Mouse (Mus musculus) liver, embryonic 14.5 days (tissue): ENCODE measurements around the gene Pde11a. TPM values are rescaled to one million over a fixed set of nuclear protein-coding genes. Genes with fewer than 3 reads are reported as not detected.
A peak's percentile ranks its signal among the peaks of the same experiment; 100 is the strongest.

Experiments used
- ATAC-seq: fragments of 200-750 bp; cut with Nextera tagmentation; 2 replicates; pipeline ENCODE4 v1.8.0; 2017; ENCODE audit warnings: moderate number of reproducible peaks, mild to moderate bottlenecking, moderate library complexity; ENCODE audit not compliant: insufficient read depth
- DNase-seq, 3 experiments: peaks; one replicate each; pipeline ENCODE4 v3.0.0-alpha.2; 2012 to 2013; ENCODE audit warnings: low read depth in 3 of 3, low spot score in 3 of 3
- H3K27ac ChIP-seq: fragments of 300-500 bp; sonication (generic); 2 replicates; pipeline ENCODE4 v1.5.1; 2014; ENCODE audit warnings: moderate library complexity, mild to moderate bottlenecking, control low read depth, inconsistent platforms
- H3K27me3 ChIP-seq: fragments of 300-500 bp; sonication (generic); 2 replicates; pipeline ENCODE4 v1.6.1; 2014; ENCODE audit warnings: mild to moderate bottlenecking, low read length, moderate library complexity; ENCODE audit not compliant: control insufficient read depth, insufficient read depth
- H3K36me3 ChIP-seq: fragments of 300-500 bp; sonication (generic); replicated peaks from 2 replicates; pipeline ENCODE4 v1.6.1; 2014; ENCODE audit warnings: low read depth; ENCODE audit not compliant: control insufficient read depth, insufficient read depth
- H3K4me1 ChIP-seq, 2 experiments: fragments of 200-500 bp in 1 of 2; fragments of 300-500 bp in 1 of 2; sonication (generic) in 1 of 2; replicated peaks; 2 replicates each; pipeline ENCODE4 v1.6.1; 2012 to 2014; ENCODE audit warnings: antibody characterized with exemption in 1 of 2, inconsistent platforms in 1 of 2, low read length in 1 of 2; ENCODE audit not compliant: control insufficient read depth in 2 of 2, insufficient read depth in 2 of 2
- H3K4me2 ChIP-seq: fragments of 300-500 bp; sonication (generic); 2 replicates; pipeline ENCODE4 v1.6.1; 2014; ENCODE audit warnings: low read depth, mild to moderate bottlenecking, control low read depth, moderate library complexity
- H3K4me3 ChIP-seq, 2 experiments: fragments of 200-500 bp in 1 of 2; fragments of 300-500 bp in 1 of 2; sonication (generic) in 1 of 2; 2 replicates each; pipeline ENCODE4 v1.5.1; 2012 to 2014; ENCODE audit warnings: low read depth in 2 of 2, low read length in 2 of 2, mild to moderate bottlenecking in 2 of 2, control low read depth in 1 of 2, inconsistent platforms in 1 of 2, moderate library complexity in 1 of 2; ENCODE audit not compliant: insufficient read depth in 1 of 2
- H3K9ac ChIP-seq: fragments of 300-500 bp; sonication (generic); replicated peaks from 2 replicates; pipeline ENCODE4 v1.6.1; 2014; ENCODE audit warnings: mild to moderate bottlenecking, control low read depth, moderate library complexity
- H3K9me3 ChIP-seq: fragments of 300-500 bp; sonication (generic); 2 replicates; pipeline ENCODE4 v1.6.1; 2016; ENCODE audit warnings: low read length, mixed read lengths; ENCODE audit not compliant: control insufficient read depth
- CTCF ChIP-seq: IDR thresholded peaks from 2 replicates; pipeline ENCODE4 v1.5.1; 2016; ENCODE audit warnings: antibody characterized with exemption, low read depth, control low read depth
- EP300 ChIP-seq: IDR thresholded peaks from 2 replicates; pipeline ENCODE4 v1.6.1; 2016; ENCODE audit warnings: antibody characterized with exemption, low read depth
- WGBS: fragments of 180-500 bp; shearing (Covaris S2); extraction: QIAGEN DNeasy Blood & Tissue Kit; methylation state at CpG from one replicate; pipeline ENCODE4 v1.1.7; 2014; ENCODE audit not compliant: insufficient replicate concordance; 5-methylcytosine and 5-hydroxymethylcytosine counted together
- polyA plus RNA-seq, 2 experiments: library from polyadenylated mRNA; depleted of rRNA in 1 of 2; stranded (reverse) in 1 of 2; unstranded in 1 of 2; fragments of >200 nt; fragmentation: Nextera tagmentation in 1 of 2; extraction: Ambion mirVana in 1 of 2; gene quantifications; 2 replicates each; pipeline versions ENCODE4 v1.2.1 to v1.2.3; 2012 to 2014

Pde11a gene
- polyA plus RNA-seq, 2 experiments = 0.01 TPM; not detected in 1

- 62% methylated on average over 10 of the region's 10 CpGs for WGBS
- Histone ChIP-seq H3K27me3 (no peaks in the 10 kb centered on the region), H3K9ac (no peak overlapping the region), H3K4me3 (no peak overlapping the region), H3K36me3 (no peaks in the 10 kb centered on the region), H3K4me2 (no peak overlapping the region), H3K27ac (no peak overlapping the region), H3K9me3 (no peaks in the 10 kb centered on the region), H3K4me1 (peaks cover 0 to 8% of the 10 kb centered on the region in 2 experiments; a peak in 2 of 4 replicates)
- TF ChIP-seq EP300 = no peak
- no peak for TF ChIP-seq CTCF
- no peak for ATAC-seq
- no peak for DNase-seq
Measured at GRCm38 (mm10) chr2:75963211-75963840, 375.2 kb downstream of the Pde11a start.

GRCm38 (mm10) chr2:75960366-75961330 lies 377.9 kb downstream of the Pde11a start:
- H3K4me2 ChIP-seq = no peak overlapping the region
- H3K4me1 ChIP-seq = peaks cover 0 to 8% of the 10 kb centered on the region in 2 experiments; a peak in 2 of 4 replicates
- 52% methylated on average over 15 of the region's 15 CpGs for WGBS
- no peaks in the 10 kb centered on the region for H3K36me3 ChIP-seq
- H3K27me3 ChIP-seq = no peaks in the 10 kb centered on the region
- H3K4me3 ChIP-seq = no peak overlapping the region
- no peak for TF ChIP-seq CTCF
- TF ChIP-seq EP300 = no peak
- 0 out of 2 replicates have a peak, but pooled peaks have one; percentile 33 for ATAC-seq
- no peak overlapping the region for H3K27ac ChIP-seq
- DNase-seq = no peak
- H3K9me3 ChIP-seq = no peaks in the 10 kb centered on the region
- no peak overlapping the region for H3K9ac ChIP-seq

GRCm38 (mm10) chr2:75959850-75960365 lies 378.7 kb downstream of the Pde11a start:
- H3K9me3 ChIP-seq = no peaks in the 10 kb centered on the region
- H3K9ac ChIP-seq = no peak overlapping the region
- no peak for TF ChIP-seq EP300
- no peak for TF ChIP-seq CTCF
- no peak overlapping the region for H3K4me2 ChIP-seq
- H3K27me3 ChIP-seq = no peaks in the 10 kb centered on the region
- H3K4me3 ChIP-seq = no peak overlapping the region
- DNase-seq = no peak
- H3K27ac ChIP-seq = no peak overlapping the region
- peaks cover 0 to 8% of the 10 kb centered on the region in 2 experiments; a peak in 2 of 4 replicates for H3K4me1 ChIP-seq
- H3K36me3 ChIP-seq = no peaks in the 10 kb centered on the region
- ATAC-seq = no peak
- WGBS = 34% methylated on average over 15 of the region's 15 CpGs

GRCm38 (mm10) chr2:75959183-75959849 lies 379.3 kb downstream of the Pde11a start:
- no peak overlapping the region for H3K4me2 ChIP-seq
- DNase-seq = no peak
- H3K9ac ChIP-seq = no peak overlapping the region
- no peak overlapping the region for H3K27ac ChIP-seq
- 54% methylated on average over 18 of the region's 18 CpGs for WGBS
- H3K4me3 ChIP-seq = no peak overlapping the region
- no peaks in the 10 kb centered on the region for H3K36me3 ChIP-seq
- H3K27me3 ChIP-seq = no peaks in the 10 kb centered on the region
- TF ChIP-seq EP300 = no peak
- no peak for TF ChIP-seq CTCF
- H3K9me3 ChIP-seq = no peaks in the 10 kb centered on the region
- H3K4me1 ChIP-seq = peaks cover 0 to 4% of the 10 kb centered on the region in 2 experiments; a peak in 2 of 4 replicates
- no peak for ATAC-seq
